Mouse (Mus musculus): ENCODE results near the gene 1700029H14Rik. TPM values are rescaled to one million over a fixed set of nuclear protein-coding genes. Genes with fewer than 3 reads are reported as not detected.

Gene 1700029H14Rik
- total and polyA plus RNA-seq, 3 experiments, result not detected

DNA sequence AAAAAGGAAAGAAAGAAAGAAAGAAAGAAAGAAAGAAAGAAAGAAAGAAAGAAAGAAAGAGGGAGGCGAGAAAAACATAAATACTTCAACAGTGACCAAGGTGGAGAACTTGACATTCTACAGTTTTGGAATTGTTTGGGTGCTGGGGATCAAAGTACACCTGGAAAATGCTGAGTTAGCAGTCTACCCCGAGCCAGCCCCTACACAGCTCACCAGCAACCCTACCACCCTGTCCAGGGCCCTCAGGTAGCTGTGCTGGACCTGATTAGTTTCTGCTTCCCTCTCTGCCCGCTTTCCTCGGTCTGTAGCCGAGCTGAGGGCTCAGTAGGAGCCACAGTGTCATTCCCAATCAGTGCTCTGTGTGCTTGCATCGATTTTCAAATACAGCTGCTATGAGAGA, 41.9 kb downstream of the 1700029H14Rik start:
- Histone ChIP-seq H3K4me1 (ENCODE audit: control insufficient read depth in 1 of 2, insufficient read depth in 2 of 2) (no peaks in the 10 kb centered on the region), H3K36me3 (replicated peaks in 1 of 2; ENCODE audit: control insufficient read depth in 1 of 2, insufficient read depth in 1 of 2, low read length in 1 of 2) (no peaks in the 10 kb centered on the region), H3K79me2 (replicated peaks; ENCODE audit: control insufficient read depth, extremely low read depth, insufficient read depth, poor library complexity, severe bottlenecking) (no peaks in the 10 kb centered on the region), H3K4me2 (ENCODE audit: insufficient read depth, low read depth, poor library complexity, severe bottlenecking) (no peak overlapping the region), H3K4me3 (replicated peaks in 1 of 3; ENCODE audit: low read depth in 2 of 3, low read length in 2 of 3, poor library complexity in 1 of 3) (no peak overlapping the region), H3K9me3 (replicated peaks; ENCODE audit: low read length) (peaks cover 4% of the 10 kb centered on the region), H3K27me3 (replicated peaks) (peaks cover 47% of the 10 kb centered on the region), H3K27ac (ENCODE audit: insufficient read depth, low read depth) (no peak overlapping the region), H3K9ac (ENCODE audit: insufficient read depth, low read depth) (no peak overlapping the region)
- DNase-seq (ENCODE audit: extremely low read depth), result no peak
- dilution Hi-C loops (cut with MboI; ENCODE audit: extremely low pct_ligation_motif_present, extremely low pct_unique_long_range_greater_than_20kb, low sequenced_read_pairs), result no loop called here
- TF ChIP-seq MAFK (IDR thresholded peaks at IDR 0.05; ENCODE audit: insufficient replicate concordance, low read length), result 0 out of 2 replicates have a peak, but pooled peaks have one; percentile 48
- TF ChIP-seq NRF1 (IDR thresholded peaks at IDR 0.05; ENCODE audit: low read depth, low read length), result no peak
- no peak for TF ChIP-seq MAZ (IDR thresholded peaks at IDR 0.05; ENCODE audit: low read depth, low read length)
- in situ Hi-C loops (cut with MboI; ENCODE audit: low pct_ligation_motif_present, low pct_unique_long_range_greater_than_20kb, low sequenced_read_pairs), result no loop called here

DNA sequence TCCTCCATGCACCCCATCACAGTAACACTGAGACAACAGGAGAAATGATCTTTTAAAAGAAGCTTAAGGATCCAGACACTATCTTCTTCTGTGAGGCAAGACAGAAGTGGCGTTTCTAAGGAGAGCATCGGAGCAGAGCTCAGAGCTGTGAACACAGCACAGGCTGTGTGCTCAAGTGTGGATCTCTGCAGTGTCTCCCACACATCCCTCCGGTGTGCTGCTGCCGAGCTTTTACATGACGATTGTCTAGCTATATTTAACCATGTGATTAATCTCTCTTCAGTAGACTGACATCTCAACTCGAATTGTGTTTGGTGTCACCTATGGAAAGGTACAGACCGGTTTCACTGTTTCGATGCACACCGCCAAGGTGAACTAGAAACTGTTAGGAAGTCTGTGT, 42.8 kb downstream of the 1700029H14Rik start:
- Histone ChIP-seq H3K4me3 (replicated peaks in 1 of 3; ENCODE audit: low read depth in 2 of 3, low read length in 2 of 3, poor library complexity in 1 of 3) (no peak overlapping the region), H3K79me2 (replicated peaks; ENCODE audit: control insufficient read depth, extremely low read depth, insufficient read depth, poor library complexity, severe bottlenecking) (no peaks in the 10 kb centered on the region), H3K4me2 (ENCODE audit: insufficient read depth, low read depth, poor library complexity, severe bottlenecking) (no peak overlapping the region), H3K9me3 (replicated peaks; ENCODE audit: low read length) (peaks cover 4% of the 10 kb centered on the region), H3K4me1 (ENCODE audit: control insufficient read depth in 1 of 2, insufficient read depth in 2 of 2) (no peaks in the 10 kb centered on the region), H3K27me3 (replicated peaks) (peaks cover 48% of the 10 kb centered on the region), H3K36me3 (replicated peaks in 1 of 2; ENCODE audit: control insufficient read depth in 1 of 2, insufficient read depth in 1 of 2, low read length in 1 of 2) (no peaks in the 10 kb centered on the region), H3K27ac (ENCODE audit: insufficient read depth, low read depth) (no peak overlapping the region), H3K9ac (ENCODE audit: insufficient read depth, low read depth) (no peak overlapping the region)
- TF ChIP-seq GABPA (IDR thresholded peaks at IDR 0.05; ENCODE audit: insufficient replicate concordance, low read depth, low read length), result no peak
- no peak for TF ChIP-seq MAFK (IDR thresholded peaks at IDR 0.05; ENCODE audit: insufficient replicate concordance, low read length)
- TF ChIP-seq ELF1 (IDR thresholded peaks at IDR 0.05; ENCODE audit: low read depth, low read length), result no peak
- TF ChIP-seq MAZ (IDR thresholded peaks at IDR 0.05; ENCODE audit: low read depth, low read length), result no peak
- TF ChIP-seq POLR2A (IDR thresholded peaks at IDR 0.05; ENCODE audit: low read depth, low read length), result no peak
- TF ChIP-seq MYC (IDR thresholded peaks at IDR 0.05; ENCODE audit: low read depth, low read length), result no peak
- TF ChIP-seq ZNF384 (IDR thresholded peaks at IDR 0.05; ENCODE audit: low read depth, low read length), result no peak
- no peak for TF ChIP-seq TCF12 (IDR thresholded peaks at IDR 0.05; ENCODE audit: low read depth, low read length)
- no peak for TF ChIP-seq PAX5 (IDR thresholded peaks at IDR 0.05; ENCODE audit: low read length)
- TF ChIP-seq ETS1 (conservative IDR thresholded peaks at IDR 0.05; ENCODE audit: low read depth, low read length), result no peak
- no peak for TF ChIP-seq ZKSCAN1 (IDR thresholded peaks at IDR 0.05; ENCODE audit: borderline replicate concordance, low read depth, low read length)
- no peak for TF ChIP-seq USF2 (conservative IDR thresholded peaks at IDR 0.05; ENCODE audit: low read depth, low read length)
- TF ChIP-seq ZMIZ1 (IDR thresholded peaks at IDR 0.05; ENCODE audit: low read depth, low read length), result no peak
- no peak for TF ChIP-seq ZC3H11A (IDR thresholded peaks at IDR 0.05; ENCODE audit: low read depth, low read length)
- TF ChIP-seq NELFE (IDR thresholded peaks at IDR 0.05; ENCODE audit: low read depth, low read length), result no peak
- TF ChIP-seq HCFC1 (IDR thresholded peaks at IDR 0.05; ENCODE audit: low read depth, low read length), result no peak
- no peak for TF ChIP-seq NRF1 (IDR thresholded peaks at IDR 0.05; ENCODE audit: low read depth, low read length)
- TF ChIP-seq CTCF (conservative IDR thresholded peaks at IDR 0.05 in 1 of 2, IDR thresholded peaks at IDR 0.05 in 1 of 2; ENCODE audit: low read depth in 2 of 2, low read length in 2 of 2), result no peak
- DNase-seq (ENCODE audit: extremely low read depth), result no peak
- dilution Hi-C loops (cut with MboI; ENCODE audit: extremely low pct_ligation_motif_present, extremely low pct_unique_long_range_greater_than_20kb, low sequenced_read_pairs), result no loop called here
- in situ Hi-C loops (cut with MboI; ENCODE audit: low pct_ligation_motif_present, low pct_unique_long_range_greater_than_20kb, low sequenced_read_pairs), result no loop called here
